Comparison of ENCODE assay signal across 23 mouse cellular contexts in the genomic region with DNA sequence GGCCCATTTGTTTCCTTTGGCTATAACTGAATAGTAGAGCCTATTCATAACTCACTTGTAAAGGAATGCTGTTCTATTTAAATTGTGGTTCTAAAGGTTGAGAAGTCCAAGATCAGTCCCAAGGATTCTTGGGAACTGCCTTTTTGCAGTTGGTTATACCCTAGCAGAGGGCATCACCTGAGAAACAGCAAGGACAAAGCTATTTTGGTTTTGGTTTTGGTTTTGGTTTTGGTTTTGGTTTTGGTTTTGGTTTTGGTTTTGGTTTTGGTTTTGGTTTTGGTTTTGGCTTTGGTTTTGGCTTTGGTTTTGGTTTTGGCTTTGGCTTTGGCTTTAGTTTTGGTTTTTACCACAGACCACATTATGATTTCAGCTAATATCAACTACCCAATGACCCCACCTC.
DNase-seq lines count a peak whose midpoint lies in the region; ATAC-seq and TF ChIP-seq lines count a peak whose summit lies in the region.
"Had no signal": no experiment of that assay in that cellular context is flagged by ENCODE, and none has a peak within 500 bp of the region (broad histone marks: within the 10 kb centered on the region; RNA-seq: fewer than 3 reads in every experiment).

No protein-coding gene starts in this region.

- H3K4me3 ChIP-seq in layer of hippocampus, adult 2 months: no peak overlapping the region
- H3K4me3 ChIP-seq: embryonic facial prominence, embryonic 10.5 days; embryonic facial prominence, embryonic 12.5 days; forebrain, embryonic 13.5 days; forebrain, embryonic 15.5 days had no signal

- no peak for TF ChIP-seq CTCF in layer of hippocampus, adult 2 months (conservative IDR thresholded peaks at IDR 0.05)

- DNase-seq in B cell, adult 2 months: peak; percentile 19 to 24
- peak; percentile 12 for DNase-seq in induced T-regulatory cell, adult 2 months (ENCODE audit: low read depth)
- peak; percentile 40 for DNase-seq in splenic B cell, adult 2 months (ENCODE audit: low read depth, low spot score)
- DNase-seq in layer of hippocampus, adult 2 months (ENCODE audit: low spot score in 2 of 2): no peak
- no peak for DNase-seq in spleen, postnatal 14 days (ENCODE audit: low spot score in 2 of 2)
- no peak for DNase-seq in adrenal gland, postnatal 25 days
- DNase-seq: adrenal gland, adult 2 months; adrenal gland, postnatal 10 days; adrenal gland, postnatal 36 days; cerebellum, adult 11-12 months; cerebellum, adult 2 months; cerebellum, adult 9-10 months; cerebellum, postnatal 10 days; cerebellum, postnatal 25 days; forebrain, postnatal 0 days had no signal

- peaks cover 6% of the 10 kb centered on the region; the same call in 1 of the 2 replicates for H3K36me3 ChIP-seq in splenic B cell, adult 2 months (ENCODE audit: control insufficient read depth, insufficient read depth, low read length, poor library complexity, severe bottlenecking)
- H3K36me3 ChIP-seq: embryonic facial prominence, embryonic 10.5 days; embryonic facial prominence, embryonic 12.5 days; forebrain, embryonic 15.5 days; G1E had no signal

- no peak overlapping the region for H3K27ac ChIP-seq in layer of hippocampus, adult 2 months
- H3K27ac ChIP-seq: embryonic facial prominence, embryonic 10.5 days; embryonic facial prominence, embryonic 12.5 days; forebrain, embryonic 13.5 days; forebrain, embryonic 15.5 days had no signal

- peak; percentile 53 for ATAC-seq in CD4-positive, CD25-positive, alpha-beta regulatory T cell, adult 4 months
- ATAC-seq: activated CD4-positive, CD25-positive, alpha-beta regulatory T cell, adult 4 months; forebrain, embryonic 13.5 days; forebrain, embryonic 15.5 days; forebrain, postnatal 0 days; Patski had no signal

- H3K27me3 ChIP-seq in splenic B cell, adult 2 months (ENCODE audit: control insufficient read depth, insufficient read depth, low read length, poor library complexity, severe bottlenecking): no peaks in the 10 kb centered on the region
- H3K27me3 ChIP-seq: embryonic facial prominence, embryonic 12.5 days; forebrain, embryonic 13.5 days; forebrain, embryonic 15.5 days; Patski had no signal

Comparison
In these comparisons a context has a peak if more than half of its experiments do, and no peak if none do; other contexts are left out.
1. DNase-seq: peak in B cell, adult 2 months (2 of 2), induced T-regulatory cell, adult 2 months (single experiment) and splenic B cell, adult 2 months (single experiment); none in layer of hippocampus, adult 2 months (0 of 2), spleen, postnatal 14 days (0 of 2) and adrenal gland, postnatal 25 days (single experiment).